Mouse (Mus musculus): ENCODE data around the gene Olfr1381. TPM values are rescaled to one million over a fixed set of nuclear protein-coding genes. Genes with fewer than 3 reads are reported as not detected.
"Not testable (repeated sequence)": the region's sequence is repeated elsewhere in the genome, so short reads cannot be mapped to it uniquely, and the experiment has no call there.

Gene Olfr1381
- polyA plus RNA-seq, 1 experiment = not detected

DNA sequence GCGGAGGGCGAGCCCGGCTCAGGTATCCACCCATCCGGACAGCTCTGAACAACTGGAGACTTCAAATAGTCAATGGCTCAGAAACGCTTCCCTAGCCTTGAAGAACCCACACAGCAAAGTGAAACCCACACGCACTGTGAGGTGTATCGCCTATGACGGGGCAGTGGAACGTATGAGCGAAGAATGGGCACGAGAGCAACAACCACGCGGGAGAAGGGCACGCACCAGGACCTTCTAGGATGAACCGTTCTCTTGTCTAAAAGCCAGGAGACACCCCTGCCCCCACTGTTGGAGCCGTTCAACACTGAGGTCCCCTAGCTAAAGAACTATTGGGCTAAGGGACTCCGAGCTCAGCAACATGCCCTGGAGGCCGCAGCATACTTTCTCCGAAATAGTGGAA lies 47.0 kb downstream of the Olfr1381 start:
- WGBS = 85% methylated on average over 19 of the region's 19 CpGs
- Histone ChIP-seq H3K4me3 (replicated peaks; ENCODE audit: control insufficient read depth, low read depth, low read length) (no peak overlapping the region), H3K4me1 (ENCODE audit: control insufficient read depth, insufficient read depth, low read length) (no peaks in the 10 kb centered on the region), H3K27ac (ENCODE audit: control insufficient read depth, insufficient read depth, low read depth, low read length, poor library complexity) (no peak overlapping the region)
- TF ChIP-seq CTCF (IDR thresholded peaks at IDR 0.05; ENCODE audit: control insufficient read depth, insufficient read depth, low read length) = no peak
- TF ChIP-seq POLR2A (IDR thresholded peaks at IDR 0.05; ENCODE audit: borderline replicate concordance, control insufficient read depth, low read depth, low read length) = no peak

DNA sequence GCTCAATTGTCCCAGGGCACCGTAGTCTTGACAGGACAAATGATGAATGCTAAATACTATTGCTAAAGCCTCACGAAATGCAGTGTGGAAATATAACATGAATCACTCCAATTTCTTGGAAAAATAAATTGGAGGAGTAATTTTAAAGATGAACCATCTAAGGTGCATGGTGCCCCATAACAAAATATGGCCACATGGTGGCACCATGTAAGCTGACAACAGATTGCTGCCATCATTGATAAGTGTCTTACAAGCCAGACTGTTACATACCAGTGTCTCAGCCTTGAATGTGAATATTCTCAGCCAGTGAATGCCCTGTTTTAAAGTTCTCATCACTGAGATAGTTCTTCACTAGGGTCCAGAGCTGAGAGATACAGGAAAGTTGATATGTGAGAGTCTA lies 53.9 kb downstream of the Olfr1381 start:
- not testable (repeated sequence) for H3K27ac ChIP-seq (ENCODE audit: control insufficient read depth, insufficient read depth, low read depth, low read length, poor library complexity); H3K4me3 ChIP-seq (replicated peaks; ENCODE audit: control insufficient read depth, low read depth, low read length); H3K4me1 ChIP-seq (ENCODE audit: control insufficient read depth, insufficient read depth, low read length)
- 55% methylated on average over 2 of the region's 2 CpGs for WGBS

Other genes starting within 250 kb of the Olfr1381 start
- not detected in 2 replicates for gene Olfr10, start 238.7 kb upstream of the Olfr1381 start, polyA plus RNA-seq (2011; ENCODE audit: insufficient read depth, insufficient read length, low replicate concordance, missing spikeins)
- not detected in 2 replicates for gene Olfr1391, start 220.7 kb upstream of the Olfr1381 start, polyA plus RNA-seq (2011; ENCODE audit: insufficient read depth, insufficient read length, low replicate concordance, missing spikeins)
- not detected in 2 replicates for gene Olfr1390, start 208.3 kb upstream of the Olfr1381 start, polyA plus RNA-seq (2011; ENCODE audit: insufficient read depth, insufficient read length, low replicate concordance, missing spikeins)
- gene Olfr1389, start 120.4 kb upstream of the Olfr1381 start, polyA plus RNA-seq (2011; ENCODE audit: insufficient read depth, insufficient read length, low replicate concordance, missing spikeins) = not detected in 2 replicates
- 0.54 and 0.65 TPM in 2 replicates for gene Olfr1388, start 106.8 kb upstream of the Olfr1381 start, polyA plus RNA-seq (2011; ENCODE audit: insufficient read depth, insufficient read length, low replicate concordance, missing spikeins)
- gene Olfr1387, start 88.1 kb upstream of the Olfr1381 start, polyA plus RNA-seq (2011; ENCODE audit: insufficient read depth, insufficient read length, low replicate concordance, missing spikeins) = not detected in 2 replicates
- gene Olfr1386, start 78.4 kb upstream of the Olfr1381 start, polyA plus RNA-seq (2011; ENCODE audit: insufficient read depth, insufficient read length, low replicate concordance, missing spikeins) = not detected in 2 replicates
- 1.1 TPM in 2 replicates for gene Olfr1385, start 54.4 kb upstream of the Olfr1381 start, polyA plus RNA-seq (2011; ENCODE audit: insufficient read depth, insufficient read length, low replicate concordance, missing spikeins)
- not detected in 2 replicates for gene Olfr1384, start 36.7 kb upstream of the Olfr1381 start, polyA plus RNA-seq (2011; ENCODE audit: insufficient read depth, insufficient read length, low replicate concordance, missing spikeins)
- not detected in 2 replicates for gene Olfr1383, start 23.8 kb upstream of the Olfr1381 start, polyA plus RNA-seq (2011; ENCODE audit: insufficient read depth, insufficient read length, low replicate concordance, missing spikeins)
- not detected in 2 replicates for gene Olfr1382, start 15.2 kb upstream of the Olfr1381 start, polyA plus RNA-seq (2011; ENCODE audit: insufficient read depth, insufficient read length, low replicate concordance, missing spikeins)
- gene Olfr1380, start 13.4 kb downstream of the Olfr1381 start, polyA plus RNA-seq (2011; ENCODE audit: insufficient read depth, insufficient read length, low replicate concordance, missing spikeins) = not detected in 2 replicates
- 4.3 and 4.9 TPM in 2 replicates for gene Flt4, start 65.8 kb downstream of the Olfr1381 start, polyA plus RNA-seq (2011; ENCODE audit: insufficient read depth, insufficient read length, low replicate concordance, missing spikeins)
- gene Scgb3a1, start 120.2 kb downstream of the Olfr1381 start, polyA plus RNA-seq (2011; ENCODE audit: insufficient read depth, insufficient read length, low replicate concordance, missing spikeins) = 2.1 TPM in 1 of 2 replicates, not detected in the other
- 19.7 and 20.2 TPM in 2 replicates for gene Cnot6, start 169.3 kb downstream of the Olfr1381 start, polyA plus RNA-seq (2011; ENCODE audit: insufficient read depth, insufficient read length, low replicate concordance, missing spikeins)

All from bone marrow, adult 2 months (tissue).